Mouse (Mus musculus) spleen, adult 2 months (tissue): ENCODE data around the gene Sytl1.

ENCODE experiments used
- CTCF ChIP-seq: fragments of 200-500 bp; IDR thresholded peaks from 2 replicates; pipeline ENCODE4 v1.5.1; 2011; ENCODE audit warnings: mild to moderate bottlenecking, inconsistent platforms; ENCODE audit not compliant: insufficient read depth, insufficient read length, insufficient replicate concordance; ENCODE audit errors: extremely low read depth
- POLR2A ChIP-seq: fragments of 200-500 bp; IDR thresholded peaks from 2 replicates; pipeline ENCODE4 v1.6.1; 2011; ENCODE audit warnings: low read depth, low read length, inconsistent platforms

- TF ChIP-seq CTCF (no peak), POLR2A (no peak)
Measured at GRCm38 (mm10) chr4:133247072-133247471, 15.8 kb downstream of the Sytl1 start.
